Mouse (Mus musculus) forebrain, postnatal 0 days (tissue): ENCODE results near the gene Krt42. TPM values are rescaled to one million over a fixed set of nuclear protein-coding genes. Genes with fewer than 3 reads are reported as not detected.

Experiments used
- ATAC-seq: fragments of 200-750 bp; cut with Nextera tagmentation; 2 replicates; pipeline ENCODE4 v1.8.0; 2017; ENCODE audit warnings: mild to moderate bottlenecking, moderate library complexity
- DNase-seq: peaks from one replicate; pipeline ENCODE4 v3.0.0-alpha.2; 2015
- H3K27ac ChIP-seq: fragments of 300-500 bp; sonication (generic); 2 replicates; pipeline ENCODE4 v1.5.1; 2014; ENCODE audit warnings: low read depth, mild to moderate bottlenecking, antibody characterized with exemption, low read length, moderate library complexity, mixed read lengths
- H3K27me3 ChIP-seq: fragments of 300-500 bp; sonication (generic); 2 replicates; pipeline ENCODE4 v1.6.1; 2014; ENCODE audit warnings: mild to moderate bottlenecking, low read length, mixed read lengths; ENCODE audit not compliant: insufficient read depth
- H3K36me3 ChIP-seq: fragments of 300-500 bp; sonication (generic); 2 replicates; pipeline ENCODE4 v1.6.1; 2014; ENCODE audit warnings: mild to moderate bottlenecking, moderate library complexity; ENCODE audit not compliant: insufficient read depth
- H3K4me1 ChIP-seq: fragments of 300-500 bp; sonication (generic); 2 replicates; pipeline ENCODE4 v1.6.1; 2014; ENCODE audit warnings: antibody characterized with exemption; ENCODE audit not compliant: insufficient read depth
- H3K4me2 ChIP-seq: fragments of 300-500 bp; sonication (generic); 2 replicates; pipeline ENCODE4 v1.6.1; 2014; ENCODE audit warnings: low read depth, mild to moderate bottlenecking, moderate library complexity
- H3K4me3 ChIP-seq: fragments of 300-500 bp; sonication (generic); 2 replicates; pipeline ENCODE4 v1.5.1; 2014; ENCODE audit warnings: low read depth, low read length, mixed read lengths
- H3K9ac ChIP-seq: fragments of 300-500 bp; sonication (generic); 2 replicates; pipeline ENCODE4 v1.6.1; 2014; ENCODE audit warnings: mild to moderate bottlenecking
- H3K9me3 ChIP-seq: fragments of 300-500 bp; sonication (generic); 2 replicates; pipeline ENCODE4 v1.6.1; 2016; ENCODE audit warnings: low read length
- CTCF ChIP-seq: sonication (generic); IDR thresholded peaks from 2 replicates; pipeline ENCODE4 v1.5.1; 2016; ENCODE audit warnings: antibody characterized with exemption, control low read depth, low read depth
- WGBS: fragments of 180-500 bp; shearing (Covaris S2); extraction: QIAGEN DNeasy Blood & Tissue Kit; methylation state at CpG from one replicate; pipeline ENCODE4 v1.1.7; 2014; 5-methylcytosine and 5-hydroxymethylcytosine counted together
- polyA plus RNA-seq: library from polyadenylated mRNA; unstranded; fragments of >200 nt; fragmentation: Nextera tagmentation; extraction: Ambion mirVana; gene quantifications from 2 replicates; pipeline ENCODE4 v1.2.1, GENCODE M21; 2015
- total RNA-seq: library from RNA; depleted of rRNA; stranded (reverse); fragments of >200 nt; gene quantifications from 2 replicates; pipeline ENCODE4 v1.2.3, GENCODE M21; 2014

The Krt42 gene
- total and polyA plus RNA-seq, 2 experiments from 2014 or later: not detected

DNA sequence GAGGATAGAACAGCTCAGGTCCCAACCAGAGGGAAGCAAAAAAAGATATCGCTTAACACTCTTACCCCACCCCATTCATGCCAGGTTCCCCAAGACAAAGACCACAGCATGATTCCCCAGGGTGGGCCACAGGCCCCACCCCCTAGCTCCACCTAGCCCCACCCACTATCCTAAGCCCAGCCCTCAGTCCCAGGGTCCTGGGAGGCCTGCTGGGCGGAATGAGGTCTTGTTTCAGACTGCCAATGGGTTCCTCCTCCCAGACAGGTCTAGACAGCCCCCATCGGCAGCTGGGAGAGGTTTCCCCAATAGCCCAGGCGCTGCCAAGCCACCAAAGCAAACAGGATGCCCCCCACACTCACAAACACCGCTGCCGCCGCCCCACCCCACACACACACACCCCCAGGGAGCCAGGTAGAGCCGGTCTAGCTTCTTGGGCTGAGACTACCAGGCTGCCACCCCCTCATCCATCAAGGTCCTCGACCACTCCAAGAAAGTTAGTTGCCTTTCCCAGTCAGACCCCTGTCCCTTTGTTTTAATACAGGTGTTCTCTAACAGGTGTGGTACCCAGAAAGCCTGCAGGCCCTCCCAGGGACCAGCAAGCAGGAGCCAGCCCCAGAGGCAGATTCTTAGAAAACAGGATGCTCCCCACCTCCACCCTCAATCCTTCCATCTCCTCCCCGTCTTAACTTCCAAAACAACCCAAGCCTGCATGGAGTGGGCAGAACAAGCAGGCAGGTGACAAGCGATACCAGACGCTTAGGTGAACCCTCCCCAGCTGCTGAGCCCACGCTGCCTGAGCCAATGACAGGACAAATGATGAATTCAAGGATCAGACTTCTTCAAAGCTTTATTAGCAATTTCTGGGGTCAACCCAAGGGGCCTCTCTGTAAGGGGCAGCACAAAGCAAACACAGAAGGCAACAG is 7.4 kb downstream of the Krt42 start:
- no peak for TF ChIP-seq CTCF
- Histone ChIP-seq H3K27me3 (no peaks in the 10 kb centered on the region), H3K27ac (no peak overlapping the region), H3K4me2 (no peak overlapping the region), H3K9me3 (no peaks in the 10 kb centered on the region), H3K36me3 (no peaks in the 10 kb centered on the region), H3K9ac (no peak overlapping the region), H3K4me1 (no peaks in the 10 kb centered on the region), H3K4me3 (no peak overlapping the region)
- DNase-seq (no peak), ATAC-seq (no peak)
- WGBS: 37% methylated on average over 13 of the region's 13 CpGs

DNA sequence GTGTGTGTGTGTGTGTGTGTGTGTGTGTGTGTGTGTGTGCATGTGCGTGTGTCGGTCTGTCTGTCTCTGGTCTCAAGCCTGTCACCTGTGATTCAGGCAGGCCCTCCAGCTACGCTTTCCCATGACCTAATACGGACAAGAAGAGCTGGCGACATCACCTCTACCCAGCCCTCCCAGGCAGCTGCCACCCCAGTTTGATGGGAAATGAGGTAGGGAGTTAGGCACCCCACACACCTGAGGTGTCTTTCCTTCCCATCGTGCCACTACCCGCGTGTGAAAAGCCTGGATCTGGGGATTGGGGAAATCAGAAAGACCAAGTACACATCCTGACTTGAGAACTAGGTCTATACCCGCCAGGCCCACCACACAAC is 8.5 kb downstream of the Krt42 start:
- 77% methylated on average over 9 of the region's 9 CpGs for WGBS
- Histone ChIP-seq H3K4me3 (no peak overlapping the region), H3K27ac (no peak overlapping the region), H3K4me2 (no peak overlapping the region), H3K4me1 (no peaks in the 10 kb centered on the region), H3K27me3 (no peaks in the 10 kb centered on the region), H3K9ac (no peak overlapping the region), H3K9me3 (no peaks in the 10 kb centered on the region), H3K36me3 (no peaks in the 10 kb centered on the region)
- ATAC-seq (no peak), DNase-seq (no peak)
- no peak for TF ChIP-seq CTCF

DNA sequence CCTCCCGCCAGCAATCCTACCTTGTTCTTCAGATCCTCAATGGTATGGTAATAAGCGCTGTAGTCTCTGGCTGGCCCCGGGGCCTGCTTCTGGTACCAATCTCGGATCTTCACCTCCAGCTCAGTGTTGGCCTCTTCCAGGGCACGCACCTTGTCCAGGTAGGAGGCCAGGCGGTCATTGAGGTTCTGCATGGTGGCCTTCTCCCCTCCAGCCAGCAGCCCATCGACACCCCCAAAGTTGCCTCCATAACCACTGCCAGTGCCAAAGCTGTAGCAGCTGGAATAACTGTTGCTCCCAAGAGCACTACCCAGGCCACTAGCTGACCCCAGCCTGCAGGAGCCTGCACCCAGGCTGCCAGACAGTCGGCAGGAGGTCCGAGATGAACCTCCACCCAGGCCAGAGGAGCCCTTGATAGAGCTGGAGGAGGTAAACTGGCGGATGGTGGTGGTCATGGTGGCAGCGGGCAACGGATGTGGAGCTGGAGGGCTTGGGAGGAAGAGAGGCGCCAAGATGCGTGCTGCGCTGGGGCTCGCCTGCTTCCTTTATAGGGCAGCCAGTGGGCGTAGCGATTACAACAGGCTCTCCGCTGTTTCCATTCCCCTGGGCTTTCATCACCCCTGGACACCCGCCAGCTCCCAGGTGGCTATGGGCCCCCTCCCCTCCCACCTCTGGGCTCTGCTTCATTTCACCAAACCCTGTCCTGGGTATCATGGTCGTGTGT is 9.0 kb downstream of the Krt42 start, which contains the start of gene Krt17:
Krt17 (minus strand) TSS at position 516 of the 721 bp plus-strand sequence.
- no peaks in the 10 kb centered on the region for H3K4me1 ChIP-seq
- no peaks in the 10 kb centered on the region for H3K27me3 ChIP-seq
- H3K4me3 ChIP-seq: no peak within 1 kb of the TSS
- no peaks in the 10 kb centered on the region for H3K36me3 ChIP-seq
- no peak within 1 kb of the TSS for H3K4me2 ChIP-seq
- ATAC-seq (no peak), DNase-seq (no peak)
- H3K9ac ChIP-seq: no peak within 1 kb of the TSS
- no peak for TF ChIP-seq CTCF
- H3K27ac ChIP-seq: no peak within 1 kb of the TSS
- H3K9me3 ChIP-seq: no peaks in the 10 kb centered on the region
- 71% methylated on average over 21 of the region's 21 CpGs for WGBS

DNA sequence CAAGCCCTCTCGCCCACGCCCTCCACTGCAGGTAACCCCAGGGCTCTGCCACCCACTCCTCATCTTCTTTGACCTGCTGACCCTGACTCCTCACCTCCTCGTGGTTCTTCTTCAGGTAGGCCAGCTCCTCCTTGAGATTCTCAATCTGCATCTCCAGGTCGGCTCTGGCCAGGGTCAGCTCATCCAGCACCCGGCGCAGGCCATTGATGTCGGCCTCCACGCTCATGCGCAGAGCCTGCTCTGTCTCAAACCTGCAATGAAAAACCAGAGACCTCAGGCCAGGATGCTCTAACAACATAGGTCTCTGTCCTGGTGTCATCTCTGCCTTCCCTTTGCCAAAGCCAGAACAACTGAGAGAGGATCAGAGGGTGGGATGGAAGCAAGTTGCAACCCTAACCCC is 10.6 kb downstream of the Krt42 start:
- Histone ChIP-seq H3K4me1 (no peaks in the 10 kb centered on the region), H3K9ac (no peak overlapping the region), H3K36me3 (no peaks in the 10 kb centered on the region), H3K27ac (no peak overlapping the region), H3K4me3 (no peak overlapping the region), H3K27me3 (no peaks in the 10 kb centered on the region), H3K4me2 (no peak overlapping the region), H3K9me3 (no peaks in the 10 kb centered on the region)
- DNase-seq (no peak), ATAC-seq (no peak)
- 93% methylated on average over 9 of the region's 9 CpGs for WGBS
- TF ChIP-seq CTCF: no peak

- 93% methylated on average over 1 of the region's 1 CpGs for WGBS
- no peak for ATAC-seq
- Histone ChIP-seq H3K27ac (no peak overlapping the region), H3K4me2 (no peak overlapping the region), H3K36me3 (no peaks in the 10 kb centered on the region), H3K9me3 (no peaks in the 10 kb centered on the region), H3K4me1 (no peaks in the 10 kb centered on the region), H3K4me3 (no peak overlapping the region), H3K9ac (no peak overlapping the region), H3K27me3 (no peaks in the 10 kb centered on the region)
- DNase-seq: no peak
- no peak for TF ChIP-seq CTCF
Observed at GRCm38 (mm10) chr11:100257967-100258366, 11.7 kb downstream of the Krt42 start.

- TF ChIP-seq CTCF: no peak
- no peaks in the 10 kb centered on the region for H3K4me1 ChIP-seq
- no peak overlapping the region for H3K4me3 ChIP-seq
- ATAC-seq (no peak), DNase-seq (no peak)
- no peaks in the 10 kb centered on the region for H3K9me3 ChIP-seq
- no peak overlapping the region for H3K27ac ChIP-seq
- no peak overlapping the region for H3K4me2 ChIP-seq
- H3K27me3 ChIP-seq: no peaks in the 10 kb centered on the region
- no peak overlapping the region for H3K9ac ChIP-seq
- H3K36me3 ChIP-seq: no peaks in the 10 kb centered on the region
- 94% methylated on average over 6 of the region's 6 CpGs for WGBS
Observed at GRCm38 (mm10) chr11:100255514-100255913, 14.2 kb downstream of the Krt42 start.

DNA sequence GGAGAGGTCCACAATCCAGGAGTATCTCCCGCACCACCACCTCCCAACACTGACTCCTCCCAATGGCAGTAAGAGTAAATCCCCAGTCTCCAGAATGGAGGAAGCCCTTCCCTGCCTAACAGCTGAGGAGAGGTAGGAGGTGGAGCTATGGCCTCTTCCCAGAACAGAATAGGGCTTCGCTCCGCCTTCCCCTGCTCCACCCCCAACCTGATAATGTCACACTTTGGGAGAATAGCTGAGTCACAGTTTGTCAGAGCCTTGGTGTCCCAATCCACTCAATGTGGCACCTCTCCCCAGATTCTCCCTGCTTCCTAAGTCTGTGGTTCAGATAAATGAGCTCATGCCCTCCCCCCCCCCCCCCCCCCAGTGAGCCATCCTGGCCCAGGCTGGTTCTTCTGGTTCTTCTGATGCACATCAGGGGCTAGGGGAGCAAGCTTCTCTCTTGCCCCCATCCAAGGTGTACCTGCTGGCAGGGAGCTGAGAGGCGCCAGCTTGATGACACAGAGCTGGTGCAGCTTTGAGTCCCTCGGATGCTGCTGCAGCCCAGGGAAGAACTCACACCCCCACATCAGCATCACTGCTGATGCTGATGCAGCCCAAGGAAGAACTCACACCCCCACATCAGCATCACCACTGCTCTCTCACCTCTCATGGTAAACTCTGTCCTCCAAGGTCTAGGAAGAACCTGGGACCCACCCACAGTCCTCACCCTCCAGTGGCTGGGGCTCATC is 15.1 kb downstream of the Krt42 start:
- Histone ChIP-seq H3K9ac (no peak overlapping the region), H3K4me1 (no peaks in the 10 kb centered on the region), H3K36me3 (no peaks in the 10 kb centered on the region), H3K4me2 (no peak overlapping the region), H3K4me3 (no peak overlapping the region), H3K27ac (no peak overlapping the region), H3K9me3 (no peaks in the 10 kb centered on the region), H3K27me3 (no peaks in the 10 kb centered on the region)
- no peak for TF ChIP-seq CTCF
- ATAC-seq (no peak), DNase-seq (no peak)
- WGBS: 79% methylated on average over 5 of the region's 5 CpGs
